Mouse (Mus musculus) adrenal gland, adult (tissue): ENCODE results near the gene Olfr156.
"Not testable (repeated sequence)": the region's sequence is repeated elsewhere in the genome, so short reads cannot be mapped to it uniquely, and the experiment has no call there.

Experiments
- DNase-seq, 2 experiments: peaks; one replicate each; pipeline ENCODE4 v3.0.0; 2022 to 2023; ENCODE audit warnings: low spot score in 1 of 2; ENCODE audit not compliant: inconsistent age in 2 of 2

Gene Olfr156

GRCm38 (mm10) chr4:43823845-43824337, at the start of gene Olfr156:
Olfr156 (minus strand) TSS chr4:43823895.
- DNase-seq: peak; percentile 10 to 26

GRCm38 (mm10) chr4:43869821-43870220, 46.1 kb upstream of the Olfr156 start:
- DNase-seq: peak; percentile 38 to 61

- DNase-seq: no peak
Observed at GRCm38 (mm10) chr4:43863298-43863697, 39.6 kb upstream of the Olfr156 start.

GRCm38 (mm10) chr4:43860744-43861519, 37.2 kb upstream of the Olfr156 start:
- DNase-seq: peak; percentile 46 to 86

- no peak for DNase-seq
Observed at GRCm38 (mm10) chr4:43859886-43860285, 36.2 kb upstream of the Olfr156 start.

GRCm38 (mm10) chr4:43854101-43854500, 30.4 kb upstream of the Olfr156 start:
- no peak for DNase-seq

- DNase-seq: no peak
Observed at GRCm38 (mm10) chr4:43851265-43851664, 27.6 kb upstream of the Olfr156 start, which contains the start of gene Olfr155. Olfr155 (plus strand) TSS chr4:43851565.

GRCm38 (mm10) chr4:43840101-43840500, 16.4 kb upstream of the Olfr156 start, which contains the start of gene Olfr157:
Olfr157 (minus strand) TSS chr4:43840201.
- DNase-seq: no peak

- no peak for DNase-seq
Observed at GRCm38 (mm10) chr4:43838326-43838725, 14.6 kb upstream of the Olfr156 start.

- no peak for DNase-seq
Observed at GRCm38 (mm10) chr4:43834749-43835148, 11.1 kb upstream of the Olfr156 start.

GRCm38 (mm10) chr4:43833752-43834151, 10.1 kb upstream of the Olfr156 start:
- no peak for DNase-seq

- DNase-seq: no peak
Observed at GRCm38 (mm10) chr4:43832031-43832430, 8.3 kb upstream of the Olfr156 start.

- DNase-seq: no peak
Observed at GRCm38 (mm10) chr4:43828806-43829205, 5.1 kb upstream of the Olfr156 start.

GRCm38 (mm10) chr4:43822896-43823550, 672 bp downstream of the Olfr156 start:
- DNase-seq: no peak

- peak in 1 of 2 experiments; percentile 28 for DNase-seq
Observed at GRCm38 (mm10) chr4:43798936-43799335, 24.8 kb downstream of the Olfr156 start.

GRCm38 (mm10) chr4:43795844-43796243, 27.9 kb downstream of the Olfr156 start:
- not testable (repeated sequence) for DNase-seq

- DNase-seq: no peak
Observed at GRCm38 (mm10) chr4:43795296-43795695, 28.4 kb downstream of the Olfr156 start.

GRCm38 (mm10) chr4:43772304-43772703, 51.4 kb downstream of the Olfr156 start:
- DNase-seq: no peak

- no peak for DNase-seq
Observed at GRCm38 (mm10) chr4:43771626-43772025, 52.1 kb downstream of the Olfr156 start.

GRCm38 (mm10) chr4:43770909-43771308, 52.8 kb downstream of the Olfr156 start, which contains the start of gene Olfr159:
Olfr159 (minus strand) TSS chr4:43771009.
- no peak for DNase-seq
